Mouse (Mus musculus): ENCODE measurements around the gene Dscam. TPM values are rescaled to one million over a fixed set of nuclear protein-coding genes. Genes with fewer than 3 reads are reported as not detected.
A peak's percentile ranks its signal among the peaks of the same experiment; 100 is the strongest.

Dscam gene
- total RNA-seq, 2 experiments from 2014 or later: 38.2 to 43.0 TPM

DNA sequence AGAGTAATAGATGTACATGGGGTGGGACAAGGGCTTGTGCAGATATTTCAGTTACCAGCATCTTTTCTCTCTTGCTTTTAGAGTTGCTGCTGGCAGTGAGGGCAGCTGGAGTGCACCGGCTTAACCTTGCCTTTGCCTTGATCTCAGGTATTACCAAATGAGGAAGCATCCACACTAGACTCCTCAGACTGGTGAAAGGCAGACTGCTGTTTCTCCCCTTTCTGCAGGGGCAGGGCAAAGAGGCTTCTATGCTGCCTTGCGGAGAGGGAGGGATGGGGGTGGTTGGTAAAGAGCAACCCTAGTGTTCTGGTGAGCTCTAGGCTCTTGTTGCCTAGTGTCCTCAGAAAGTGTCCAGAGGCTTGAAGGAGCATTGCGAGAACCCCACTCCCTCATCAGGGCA is 412.2 kb downstream of the Dscam start:
- no peak for DNase-seq

DNA sequence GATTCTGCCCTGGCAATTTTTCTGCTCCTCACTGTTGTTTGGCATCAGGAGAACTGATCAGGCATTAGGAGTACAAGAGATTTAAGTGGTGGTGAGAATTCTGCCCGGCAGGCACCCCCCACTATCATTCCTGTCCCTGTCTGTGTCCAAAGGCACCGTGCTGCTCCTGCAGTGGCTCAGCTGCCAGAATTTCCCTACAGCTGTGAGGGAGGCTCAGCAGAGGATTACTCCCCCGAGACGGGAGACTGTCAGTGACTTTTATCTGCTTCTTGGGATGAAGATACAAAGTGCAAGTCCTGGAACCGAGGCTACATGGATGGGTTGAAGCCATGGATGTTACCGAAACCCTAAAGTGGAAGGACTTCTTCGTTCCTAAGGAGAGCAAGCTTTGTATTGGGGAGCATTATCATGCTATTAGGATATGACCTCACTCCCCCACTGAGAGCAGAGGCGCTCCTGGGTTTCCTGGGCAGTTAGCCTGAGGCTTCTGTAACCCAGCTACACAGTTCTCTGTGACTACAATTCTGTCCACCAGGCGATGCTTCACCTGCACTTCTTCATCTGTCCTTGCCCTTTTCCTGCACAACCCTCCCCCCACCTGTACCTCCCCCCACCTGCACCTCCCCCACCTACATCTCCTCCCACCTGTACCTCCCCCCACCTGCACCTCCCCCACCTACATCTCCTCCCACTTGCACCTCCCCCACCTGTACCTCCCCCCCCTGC is 412.8 kb downstream of the Dscam start:
- no peak for DNase-seq

DNA sequence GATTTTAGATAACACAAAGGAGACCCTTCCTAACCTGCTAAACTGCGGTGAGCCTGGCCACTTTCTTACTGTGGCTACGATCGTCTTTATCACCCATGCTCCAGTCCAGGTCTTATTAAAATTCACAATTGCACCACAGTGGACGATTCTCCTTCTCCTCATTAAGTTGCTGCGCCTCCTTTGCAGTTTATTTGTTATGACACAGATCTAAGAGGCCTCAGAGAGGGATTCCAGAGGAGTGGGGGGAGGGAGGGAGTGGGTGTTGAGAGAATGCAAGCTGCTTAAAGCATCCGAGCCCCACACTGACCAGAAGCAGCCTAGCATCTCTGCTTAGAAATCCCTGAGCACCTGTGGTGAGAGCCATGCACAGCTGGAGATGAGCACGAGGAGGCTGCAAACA is 413.6 kb downstream of the Dscam start:
- no peak for DNase-seq

DNA sequence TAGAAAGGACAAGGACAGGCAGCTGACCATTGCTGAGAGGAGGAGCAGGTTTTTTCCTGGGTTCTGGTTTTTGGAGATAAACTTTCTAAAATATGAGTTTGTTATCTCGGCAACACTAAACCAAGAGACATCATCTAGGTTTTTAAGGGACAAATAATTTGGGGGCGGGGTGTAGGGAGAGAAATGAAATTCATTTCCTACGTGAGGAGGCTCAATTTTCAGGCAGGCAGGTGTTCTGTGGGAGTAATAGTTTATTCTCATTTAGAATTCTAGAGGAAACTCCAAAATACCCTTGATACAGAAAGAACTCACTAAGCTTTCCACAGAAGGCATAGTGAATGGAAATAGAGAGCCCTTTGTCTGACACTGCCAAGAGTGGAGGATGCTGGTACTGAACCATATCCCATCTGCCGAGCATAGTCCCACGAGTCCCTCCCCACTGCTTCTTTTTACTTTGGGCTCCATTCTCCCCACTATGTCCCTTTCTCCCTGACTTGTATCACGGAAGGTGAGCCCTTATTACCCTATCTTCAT is 415.5 kb downstream of the Dscam start:
- no peak for DNase-seq

DNA sequence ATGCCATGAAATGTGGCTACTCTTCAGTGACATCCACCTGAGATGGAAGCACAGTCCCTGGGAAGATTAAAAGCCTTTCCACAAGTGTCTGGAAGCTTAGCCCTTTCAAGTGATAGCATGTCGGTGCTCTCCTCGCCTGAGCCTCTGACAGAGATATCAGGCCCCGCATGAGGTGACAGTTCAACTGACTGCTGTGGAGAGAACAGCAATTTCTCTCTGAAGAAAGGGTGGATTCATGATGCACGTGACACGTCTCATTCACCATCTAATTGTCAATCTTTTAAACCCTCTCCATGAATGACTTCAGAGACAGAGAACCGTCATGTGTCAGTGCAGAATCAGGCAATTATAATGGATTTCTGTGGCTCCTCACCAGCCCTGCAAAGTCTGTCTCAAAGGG is 416.2 kb downstream of the Dscam start:
- DNase-seq: no peak

DNA sequence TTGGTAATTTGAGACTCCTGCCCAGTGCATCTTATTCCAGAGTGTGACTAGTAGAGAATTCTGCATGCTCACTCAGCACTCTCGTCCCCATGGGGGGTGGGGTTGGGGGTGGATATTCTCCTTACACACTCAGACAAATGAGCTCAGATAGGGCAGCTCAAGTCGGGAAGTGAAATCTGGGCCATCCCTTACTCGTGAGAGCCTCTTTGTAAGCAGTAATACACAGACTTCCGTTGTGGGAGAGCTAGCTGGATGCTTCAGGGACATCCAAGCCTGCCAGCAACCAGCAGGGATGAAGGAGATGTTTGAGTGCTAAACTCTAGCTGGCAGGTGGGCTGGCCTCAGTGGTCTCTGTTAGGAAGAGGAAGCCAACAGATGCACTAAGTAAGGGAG is 416.8 kb downstream of the Dscam start:
- peak in 1 of 2 experiments; percentile 35 for DNase-seq

DNA sequence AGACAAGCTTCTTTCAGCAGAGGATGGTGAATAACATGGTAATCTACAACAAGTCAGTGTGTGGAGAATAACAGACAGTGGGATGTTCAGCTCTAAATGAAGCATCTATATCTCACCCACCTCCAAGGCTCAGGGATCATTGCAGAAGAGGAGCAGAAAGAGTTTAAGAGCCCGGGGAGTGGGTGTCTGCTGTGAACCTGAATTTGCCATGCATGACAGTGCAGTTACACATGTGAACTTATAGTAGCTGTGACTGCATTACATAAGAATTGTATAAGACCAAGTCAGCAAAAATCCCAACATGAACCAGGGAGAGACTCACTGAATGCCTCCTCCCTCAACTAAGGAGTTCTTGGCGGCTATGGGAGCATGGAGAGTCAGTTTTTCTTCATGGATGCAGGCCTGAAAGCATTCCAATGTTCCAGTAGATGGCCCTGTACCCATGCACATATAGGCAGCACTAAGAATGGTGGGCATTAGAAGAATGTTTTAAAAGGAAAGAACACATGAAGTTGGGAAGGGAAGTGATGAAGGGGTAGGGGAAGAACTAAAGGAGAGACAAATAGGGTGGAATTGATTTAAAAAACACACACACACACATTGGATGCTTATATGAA is 417.3 kb downstream of the Dscam start:
- DNase-seq: no peak

DNA sequence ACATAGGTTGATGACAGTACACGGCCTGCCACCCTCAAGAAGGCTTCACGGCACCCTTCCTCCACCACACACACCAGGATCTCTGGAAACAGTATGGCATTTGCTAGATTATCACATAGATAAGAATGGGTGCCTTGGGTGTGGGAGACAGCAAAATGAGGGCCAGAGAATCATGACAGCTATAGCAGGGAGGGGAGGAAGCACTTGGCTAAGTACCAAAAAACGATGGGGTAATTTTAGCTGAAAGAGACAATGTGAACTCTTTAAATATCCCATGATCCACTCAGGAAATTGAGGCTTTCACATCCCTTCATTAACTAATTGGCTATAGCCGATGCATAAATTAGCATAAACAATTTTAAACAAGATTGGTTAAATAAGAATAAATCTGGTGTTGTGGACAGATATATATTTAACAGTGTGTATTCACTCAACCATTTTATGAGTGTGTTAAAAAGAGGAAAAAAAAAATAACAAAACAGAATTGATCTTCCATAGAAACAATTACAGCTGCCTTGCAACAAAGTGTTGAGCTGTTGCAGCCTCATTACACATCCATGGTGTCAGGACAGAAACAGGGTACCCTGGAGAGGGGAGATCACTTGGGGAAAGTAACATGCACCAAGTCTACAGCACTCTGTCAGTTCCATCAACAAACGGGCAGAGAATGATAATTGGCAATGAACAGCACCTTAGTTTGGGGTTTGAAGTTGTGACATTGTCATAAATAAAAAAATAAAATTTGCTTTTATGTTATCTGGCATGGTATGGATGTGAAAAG is 427.9 kb downstream of the Dscam start:
- DNase-seq: no peak

DNA sequence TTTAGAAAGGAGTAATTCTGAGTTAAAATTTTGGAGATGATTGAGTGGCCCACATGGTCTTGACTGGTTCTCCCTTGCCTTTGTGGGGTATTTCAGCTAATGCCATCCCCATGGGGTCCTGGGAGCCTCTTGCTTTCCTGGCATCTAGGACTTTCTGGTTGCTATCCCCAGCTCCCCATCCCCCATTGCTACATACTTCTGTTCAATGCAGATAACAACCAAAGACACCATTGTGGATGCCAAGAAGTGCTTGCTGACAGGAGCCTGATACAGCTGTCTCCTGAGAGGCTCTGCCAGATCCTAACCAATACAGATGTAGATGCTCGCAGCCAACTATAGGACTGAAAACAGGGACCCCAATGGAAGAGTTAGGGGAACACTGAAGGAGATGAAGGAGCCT is 429.2 kb downstream of the Dscam start:
- DNase-seq: no peak

DNA sequence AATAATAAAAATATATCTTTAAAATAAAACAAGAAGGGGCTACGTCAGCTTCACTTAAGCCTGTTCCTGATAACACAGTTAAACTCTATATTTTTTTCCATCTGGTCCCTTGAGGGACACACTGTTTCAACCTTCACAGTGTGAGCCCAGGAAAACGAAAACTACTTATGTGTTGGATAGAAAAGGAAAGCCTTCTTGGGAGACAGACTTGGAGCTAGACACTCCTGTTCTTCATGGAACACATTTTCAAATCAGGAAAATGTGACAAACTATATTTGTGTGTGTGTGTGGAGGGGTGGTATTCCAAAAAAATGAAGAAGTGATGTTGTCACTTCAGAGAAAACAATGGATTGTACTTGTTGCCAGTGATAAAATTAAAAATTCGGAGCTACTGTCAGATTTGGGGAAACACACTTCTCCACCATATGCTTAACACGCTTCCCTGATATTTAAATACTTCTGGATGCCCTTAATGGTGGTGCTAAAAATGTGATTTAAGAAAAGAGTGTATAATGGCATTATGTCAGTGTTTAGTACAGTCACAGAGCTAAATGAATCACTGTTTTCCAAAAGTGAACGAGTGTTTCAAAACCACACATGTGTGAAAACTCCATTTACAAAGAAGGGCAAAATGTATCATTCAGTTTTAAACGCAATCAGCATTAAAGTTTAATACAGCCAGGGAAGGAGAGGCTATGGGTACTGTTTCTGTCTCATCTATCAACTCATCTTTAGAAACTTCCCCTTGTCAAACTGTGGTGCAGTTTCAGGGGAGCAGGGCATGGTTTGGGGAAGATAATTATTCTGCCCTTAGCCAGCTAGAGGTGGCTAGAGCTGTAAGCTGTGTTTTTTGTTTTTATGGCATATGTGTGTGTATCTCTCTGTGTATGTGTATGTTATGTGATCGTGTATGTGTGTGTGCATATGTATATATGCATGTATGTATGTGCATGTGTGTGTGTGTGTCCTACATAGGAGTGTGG is 430.2 kb downstream of the Dscam start:
- no peak for DNase-seq

DNA sequence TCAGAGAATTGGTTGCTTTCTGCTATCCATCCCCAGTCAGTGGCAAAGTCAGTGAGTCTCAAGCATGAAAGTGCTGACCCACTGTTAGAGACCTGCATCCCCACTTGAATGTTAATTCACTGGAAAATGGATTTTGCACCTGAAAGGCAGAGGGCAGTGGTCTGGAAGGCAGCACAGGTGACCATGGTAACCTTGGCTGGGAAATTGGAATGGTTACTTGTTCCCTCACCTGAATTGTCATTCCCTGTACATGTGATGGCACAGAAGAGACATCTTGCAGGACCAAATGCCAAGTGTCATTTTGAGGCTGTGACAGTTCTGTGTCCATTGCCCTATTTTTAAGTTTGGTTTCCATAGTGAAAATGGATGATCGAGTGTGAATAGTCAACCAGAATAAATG is 434.1 kb downstream of the Dscam start:
- no peak for DNase-seq

DNA sequence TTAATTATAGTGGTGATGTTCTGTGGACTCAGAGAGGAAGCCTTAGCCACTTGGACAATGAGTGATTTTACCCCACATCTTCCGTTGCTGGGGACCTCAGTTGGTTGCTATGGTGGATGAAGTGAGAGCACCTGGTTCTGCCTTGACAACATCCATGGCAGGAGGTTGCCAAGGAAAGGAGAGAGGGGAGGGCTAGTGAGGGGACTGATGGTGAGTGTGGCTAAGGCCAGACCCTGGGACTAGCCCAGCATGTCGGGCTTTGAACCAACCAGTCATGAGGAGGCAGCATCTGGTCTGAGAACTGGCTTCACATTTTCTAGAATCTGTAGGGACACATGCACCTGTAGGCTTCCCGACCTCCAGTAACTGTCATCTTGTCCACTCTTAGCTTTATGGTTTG is 439.7 kb downstream of the Dscam start:
- no peak for DNase-seq

DNA sequence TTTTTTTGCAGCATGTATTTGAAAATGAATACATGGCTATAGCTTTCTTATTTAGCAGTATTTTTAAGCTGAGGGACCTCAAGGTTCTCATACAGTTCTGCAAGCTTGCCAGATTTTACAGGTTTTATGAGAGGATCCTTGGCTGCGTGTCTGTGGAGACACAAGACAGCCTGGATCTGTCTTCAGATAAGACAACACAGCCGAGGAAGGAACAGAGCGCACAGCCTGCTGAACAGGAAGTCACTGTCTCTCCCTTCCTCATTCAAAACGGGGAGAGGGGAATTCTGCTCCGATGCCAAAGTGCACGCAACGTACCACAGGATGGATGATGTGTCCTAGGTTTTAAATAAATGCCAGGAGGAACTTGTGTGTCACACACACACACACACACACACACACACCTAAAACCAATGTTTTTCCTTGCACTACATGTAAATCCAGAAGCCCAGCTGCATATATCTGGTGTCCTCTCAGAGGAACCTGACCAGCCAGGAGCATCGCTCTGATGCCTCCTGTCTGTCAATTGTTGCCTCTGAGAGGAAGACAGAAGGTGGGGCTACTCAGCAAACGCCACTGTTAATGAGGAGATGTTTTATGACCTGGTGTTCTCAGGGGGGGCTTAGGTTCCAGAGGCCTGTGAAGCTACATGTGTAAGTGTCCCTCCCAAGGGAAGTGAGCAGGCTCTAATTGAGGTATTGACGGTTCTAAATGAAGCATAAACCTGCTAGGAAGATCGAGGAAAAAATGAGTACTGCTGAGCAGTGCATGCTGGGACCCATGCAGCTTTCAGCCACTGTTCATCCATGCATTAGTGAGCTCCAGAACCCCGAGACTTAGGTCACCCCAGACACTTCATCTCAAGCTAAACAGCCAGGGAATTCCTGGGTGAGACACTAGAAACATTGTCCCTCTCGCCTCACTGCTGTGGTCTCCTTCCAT is 442.4 kb downstream of the Dscam start:
- DNase-seq: peak in 1 of 2 experiments; percentile 19

DNA sequence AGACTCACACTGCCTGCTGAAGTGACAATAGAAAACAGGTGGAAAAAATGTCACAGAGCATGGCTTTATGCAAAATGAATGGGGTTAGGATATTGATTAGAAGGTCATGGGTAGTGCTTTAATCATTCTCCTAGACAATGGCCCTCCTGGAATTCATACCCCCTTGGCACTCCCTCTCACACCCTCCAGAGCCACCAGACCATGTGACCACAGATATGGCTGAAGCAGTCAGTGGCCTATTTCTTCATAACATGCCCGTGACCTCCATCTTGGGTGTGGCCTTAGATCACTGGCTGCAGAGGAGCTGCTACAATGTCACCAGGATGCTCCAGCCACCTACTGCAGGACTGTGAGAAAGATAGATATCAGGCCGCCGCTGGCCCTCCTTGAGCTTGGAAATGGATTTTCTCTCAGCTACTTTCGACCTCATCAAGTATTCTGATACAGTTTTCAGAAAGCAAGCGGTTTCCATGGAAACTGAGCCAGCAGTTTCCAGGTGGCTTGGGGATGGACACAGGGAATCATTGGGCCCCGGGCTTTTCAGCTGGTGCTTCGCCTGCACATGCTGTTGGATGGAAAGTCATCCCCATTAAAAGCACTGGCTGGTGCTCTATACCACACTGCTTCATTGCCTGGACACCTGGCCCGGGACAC is 445.4 kb downstream of the Dscam start:
- DNase-seq: no peak

DNA sequence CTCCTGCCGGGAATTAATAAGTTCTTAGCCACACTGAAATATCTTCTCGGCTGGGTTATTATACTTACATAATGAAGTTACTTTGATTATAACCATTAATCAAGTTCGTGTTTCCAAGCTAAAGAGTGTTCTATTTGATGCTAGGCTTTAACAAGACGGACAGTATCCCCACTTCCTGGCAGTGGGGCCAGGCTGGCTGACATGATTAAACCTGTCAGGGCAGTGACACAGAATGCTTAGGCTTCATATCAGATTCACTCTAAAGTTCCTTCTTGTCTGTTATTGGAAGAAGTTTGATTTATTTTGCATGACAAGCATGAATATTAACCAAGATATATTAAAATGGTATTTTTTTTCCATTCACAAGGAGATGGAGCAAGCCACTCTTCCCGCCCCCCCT is 446.0 kb downstream of the Dscam start:
- DNase-seq: no peak

DNA sequence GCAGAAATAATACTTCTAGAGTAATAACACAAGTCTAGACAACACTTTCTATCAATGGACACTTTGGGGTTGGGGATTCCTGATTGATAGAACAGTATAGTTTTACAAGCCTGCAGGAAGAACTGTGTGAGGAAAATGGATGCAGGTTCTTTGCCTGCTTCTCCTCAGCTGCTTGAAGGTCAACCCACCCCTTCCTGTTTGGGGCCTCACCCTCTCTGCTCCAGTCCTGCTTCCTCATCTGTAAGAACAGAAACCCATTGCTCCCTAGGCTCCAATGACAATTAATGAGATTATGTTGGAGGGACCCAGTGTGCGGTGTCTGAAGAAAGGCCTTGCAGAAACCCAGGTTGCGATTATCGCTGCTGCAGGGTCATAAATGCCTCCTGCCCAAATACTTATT is 446.4 kb downstream of the Dscam start:
- no peak for DNase-seq

DNA sequence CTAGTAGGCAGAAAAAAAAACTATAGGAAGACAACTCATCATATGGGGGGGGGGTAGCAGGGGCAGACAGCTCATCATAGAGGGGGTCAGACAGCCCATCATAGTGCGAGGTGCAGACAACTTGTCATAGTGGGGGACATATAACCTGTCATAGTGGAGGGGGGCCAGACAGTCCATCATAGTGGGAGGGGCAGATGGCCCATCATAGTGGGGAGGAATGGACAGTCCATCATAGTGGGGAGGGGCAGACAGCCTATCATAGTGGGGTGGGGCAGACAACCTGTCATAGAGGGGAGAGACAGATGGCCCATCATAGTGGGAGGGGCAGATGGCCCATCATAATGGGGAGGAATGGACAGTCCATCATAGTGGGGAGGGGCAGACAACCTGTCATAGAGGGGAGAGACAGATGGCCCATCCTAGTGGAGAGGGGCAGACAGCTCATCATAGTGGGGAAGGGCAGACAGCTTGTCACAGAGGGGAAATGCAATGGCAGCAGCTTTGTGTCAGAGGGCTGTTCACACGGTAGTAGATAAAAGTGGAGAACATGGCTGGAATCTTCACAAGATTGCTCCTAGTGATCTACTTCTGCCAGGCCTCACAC is 447.4 kb downstream of the Dscam start:
- DNase-seq: no peak

DNA sequence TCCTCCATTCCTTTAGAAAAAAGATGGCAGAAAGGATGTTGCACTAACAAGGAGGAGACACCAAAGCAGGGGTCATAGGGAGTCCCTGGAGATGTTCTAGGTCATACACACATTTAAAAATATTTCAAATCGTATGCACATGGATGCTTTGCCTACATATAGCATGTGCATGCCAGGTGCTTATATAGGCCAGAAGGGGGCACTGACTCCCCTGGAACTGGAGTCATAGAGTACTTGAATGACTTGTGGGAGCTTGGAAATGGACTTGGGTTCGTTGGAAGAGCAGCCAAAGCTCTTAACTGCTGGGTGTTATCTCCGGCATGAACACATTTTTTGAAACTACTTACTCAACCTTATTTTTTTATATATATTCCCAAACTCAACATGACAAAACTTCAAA is 448.4 kb downstream of the Dscam start:
- no peak for DNase-seq

DNA sequence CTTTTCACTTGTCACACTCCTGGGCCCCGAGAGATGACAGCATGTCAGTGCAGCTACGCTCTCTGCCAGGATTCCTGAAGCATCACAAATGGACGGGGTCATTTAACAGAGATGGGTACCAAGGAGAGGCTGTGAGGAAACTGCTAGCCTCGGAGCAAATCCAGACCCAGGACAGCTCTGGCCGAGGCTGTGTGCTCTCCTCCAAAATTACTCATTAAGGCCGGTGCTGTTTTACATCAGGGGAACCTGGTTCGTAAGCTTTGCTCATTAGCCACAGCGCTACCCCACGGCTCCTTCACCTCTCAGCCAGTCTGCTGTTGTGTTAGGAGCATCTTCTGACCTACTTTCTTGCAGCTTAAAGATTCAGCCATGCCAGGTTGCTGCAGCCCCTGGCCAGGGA is 449.3 kb downstream of the Dscam start:
- no peak for DNase-seq

DNA sequence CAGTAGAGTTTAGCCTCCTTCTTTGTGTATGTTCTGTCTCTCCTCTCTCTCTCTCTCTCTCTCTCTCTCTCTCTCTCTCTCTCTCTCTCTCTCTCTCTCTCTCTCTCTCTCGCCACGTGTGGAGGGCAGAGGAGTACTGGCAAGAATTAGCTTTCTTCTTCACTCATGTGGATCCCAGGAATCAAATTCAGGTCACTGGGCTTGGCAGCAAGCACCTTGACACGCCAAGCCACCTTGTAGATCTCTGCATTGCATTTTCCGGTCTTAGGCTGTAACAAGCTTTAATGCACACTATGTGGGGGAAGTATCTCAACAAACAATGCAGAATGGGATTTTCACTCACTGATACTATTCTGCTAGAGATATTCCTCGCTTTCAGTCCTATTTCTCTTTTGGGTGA is 449.9 kb downstream of the Dscam start:
- no peak for DNase-seq

All from layer of hippocampus, postnatal 36 days (tissue).